Mouse (Mus musculus): ENCODE results near the gene Asb5. TPM values are rescaled to one million over a fixed set of nuclear protein-coding genes. Genes with fewer than 3 reads are reported as not detected.

The Asb5 gene
- polyA plus RNA-seq (2015; fragmentation: Nextera tagmentation; extraction: Ambion mirVana) = 4.2 and 5.0 TPM in 2 replicates

GRCm38 (mm10) chr8:54529382-54530296 is at the start of gene Asb5, which contains the start of gene Spcs3:
Gene Asb5, plus strand, starts transcription at chr8:54529580.
Gene Spcs3, minus strand, starts transcription at chr8:54529998.

GRCm38 (mm10) chr8:54600671-54601251 is 71.4 kb downstream of the Asb5 start, which contains the start of gene Spata4:
Gene Spata4, plus strand, starts transcription at chr8:54600781.

Other genes with a start within 250 kb of the Asb5 start
- 61.1 and 63.4 TPM in 2 replicates for gene Spcs3, start 418 bp downstream of the Asb5 start, polyA plus RNA-seq (2015; fragmentation: Nextera tagmentation; extraction: Ambion mirVana)
- gene Spata4, start 71.2 kb downstream of the Asb5 start, polyA plus RNA-seq (2015; fragmentation: Nextera tagmentation; extraction: Ambion mirVana) = not detected in 2 replicates

Data from spleen, postnatal 0 days (tissue).